Mouse (Mus musculus) thymus, adult 2 months (tissue): ENCODE results near the gene Hist1h3c.

Experiments used
- CTCF ChIP-seq: fragments of 200-500 bp; IDR thresholded peaks from 2 replicates; pipeline ENCODE4 v1.5.1; 2012; ENCODE audit warnings: mild to moderate bottlenecking, control low read depth, low read length, moderate library complexity, borderline replicate concordance; ENCODE audit not compliant: control insufficient read depth, poor library complexity, insufficient read depth; ENCODE audit errors: extremely low read depth
- POLR2A ChIP-seq: fragments of 200-500 bp; IDR thresholded peaks from 2 replicates; pipeline ENCODE4 v1.6.1; 2012; ENCODE audit warnings: mild to moderate bottlenecking, low read length, control low read depth, moderate library complexity; ENCODE audit not compliant: control insufficient read depth, poor library complexity, insufficient read depth; ENCODE audit errors: extremely low read depth

- no peak for TF ChIP-seq CTCF
- no peak for TF ChIP-seq POLR2A
Observed at GRCm38 (mm10) chr13:23708654-23709053, 36.7 kb downstream of the Hist1h3c start.
